Mouse (Mus musculus) heart, adult 9 months (tissue): ENCODE measurements around the gene Smg1.

Experiments used
- DNase-seq, 2 experiments: peaks; one replicate each; pipeline ENCODE4 v3.0.0; 2022; ENCODE audit warnings: low spot score in 2 of 2

Gene Smg1

GRCm38 (mm10) chr7:118243453-118244385, at the start of gene Smg1:
Smg1 (minus strand) TSS chr7:118243670.
- peak; percentile 99 for DNase-seq

DNA sequence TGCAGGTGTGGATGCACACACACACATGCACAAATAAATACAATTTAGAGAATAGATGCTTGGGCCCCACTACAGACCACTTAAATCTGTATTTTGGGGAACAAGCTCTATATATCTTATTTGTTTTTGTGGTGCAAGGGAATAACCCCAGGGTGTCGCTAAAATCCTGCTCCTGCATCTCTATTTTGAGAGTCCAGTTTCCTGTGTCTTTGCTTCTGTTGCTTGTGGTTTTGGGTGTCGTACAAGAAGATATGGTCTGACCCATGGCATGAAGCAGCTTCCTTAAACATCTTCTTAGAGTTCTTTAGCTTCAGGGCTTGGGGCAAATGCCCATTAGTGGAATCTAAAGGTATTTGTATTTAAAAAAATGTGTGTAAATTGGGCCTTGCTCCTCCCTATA, 39.7 kb upstream of the Smg1 start:
- peak in 1 of 2 experiments; percentile 53 for DNase-seq

- DNase-seq: no peak
Observed at GRCm38 (mm10) chr7:118282543-118282942, 39.1 kb upstream of the Smg1 start.

DNA sequence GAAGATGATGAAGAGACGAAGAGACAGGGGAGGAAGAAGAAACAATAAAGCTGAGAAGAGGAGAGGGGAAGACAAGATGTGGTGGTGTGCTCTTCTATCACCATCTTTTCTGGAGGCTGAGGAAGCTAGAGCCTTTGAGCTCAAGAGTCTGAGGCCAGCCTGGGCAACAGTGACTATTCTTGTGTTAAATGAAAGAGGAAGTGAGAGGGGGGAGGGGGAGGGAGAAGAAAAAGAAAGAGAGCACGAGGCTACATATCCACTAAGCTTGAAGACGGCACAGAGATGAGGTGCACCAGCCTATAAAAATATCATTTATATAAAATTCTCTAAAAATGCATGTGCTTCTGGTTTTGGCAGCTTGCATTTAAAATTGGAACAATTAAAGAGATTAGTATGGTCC, 36.1 kb upstream of the Smg1 start:
- DNase-seq: no peak

DNA sequence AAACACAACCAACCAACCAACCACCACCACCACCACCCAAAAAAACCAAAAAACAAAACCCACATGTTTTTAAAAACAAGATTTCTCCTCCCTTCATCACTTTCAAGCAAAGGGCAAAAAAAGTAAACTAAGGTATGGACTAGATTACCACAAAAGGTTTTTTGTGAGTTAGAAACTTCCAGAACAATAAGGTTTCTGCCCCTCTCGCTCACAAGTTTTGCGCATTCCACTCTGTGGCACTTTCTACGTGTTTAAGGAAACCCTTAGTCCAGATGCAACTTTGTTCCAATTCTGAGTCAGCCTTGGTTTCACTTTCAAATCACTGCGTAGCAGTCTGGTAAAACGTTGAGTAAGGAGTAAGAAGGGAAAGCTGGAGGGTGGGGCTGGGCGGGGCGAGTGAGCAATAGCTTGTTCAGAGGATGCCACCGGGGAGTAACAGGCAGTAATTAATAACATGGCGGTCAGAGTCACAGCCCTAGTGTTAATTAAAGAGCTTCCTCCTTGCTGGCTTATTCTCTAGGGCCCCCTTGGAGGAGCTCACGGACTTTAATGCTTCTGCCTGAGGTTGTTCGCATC, 34.0 kb upstream of the Smg1 start:
- peak; percentile 75 to 80 for DNase-seq

GRCm38 (mm10) chr7:118276684-118277334, 33.3 kb upstream of the Smg1 start:
- DNase-seq: no peak

DNA sequence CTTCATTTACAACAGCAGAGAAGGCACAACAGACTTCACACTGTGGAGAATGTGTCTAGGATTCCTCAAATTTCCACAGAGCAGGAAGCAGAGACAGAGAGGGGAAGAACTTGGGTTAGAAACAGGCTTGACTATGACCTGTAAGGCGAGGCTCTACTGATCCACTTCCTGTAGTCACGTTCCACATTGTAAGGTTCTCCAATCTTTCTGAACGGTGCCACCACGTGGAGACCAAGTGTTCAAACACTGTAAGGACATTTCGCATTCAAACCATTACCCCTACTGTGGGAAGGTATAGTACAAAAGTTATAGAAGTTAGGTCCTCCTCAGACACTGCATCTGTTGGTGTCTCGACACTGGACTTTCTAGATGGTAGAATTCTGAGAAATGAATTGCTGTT, 31.8 kb upstream of the Smg1 start:
- no peak for DNase-seq

- DNase-seq: no peak
Observed at GRCm38 (mm10) chr7:118274851-118275250, 31.4 kb upstream of the Smg1 start.

DNA sequence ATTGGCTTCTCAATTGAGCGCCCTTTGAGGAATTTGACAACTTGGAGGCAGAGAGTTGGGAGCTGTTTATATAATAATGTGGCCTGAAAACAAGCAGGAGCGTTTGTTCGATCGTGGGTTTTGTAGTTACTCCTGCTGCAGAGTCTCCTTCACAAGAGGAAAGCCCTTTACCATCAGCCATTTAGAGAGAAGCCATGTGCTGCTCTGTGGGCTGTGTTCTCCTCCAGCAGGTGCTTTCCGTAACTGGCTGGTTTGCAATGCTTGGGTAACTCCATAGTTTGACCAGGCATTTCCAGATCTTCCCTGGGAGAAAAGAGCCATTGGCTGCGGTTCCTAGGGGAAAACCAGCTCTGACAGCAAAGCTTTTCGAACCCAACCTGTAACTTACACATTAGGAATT, 30.7 kb upstream of the Smg1 start:
- DNase-seq: no peak

DNA sequence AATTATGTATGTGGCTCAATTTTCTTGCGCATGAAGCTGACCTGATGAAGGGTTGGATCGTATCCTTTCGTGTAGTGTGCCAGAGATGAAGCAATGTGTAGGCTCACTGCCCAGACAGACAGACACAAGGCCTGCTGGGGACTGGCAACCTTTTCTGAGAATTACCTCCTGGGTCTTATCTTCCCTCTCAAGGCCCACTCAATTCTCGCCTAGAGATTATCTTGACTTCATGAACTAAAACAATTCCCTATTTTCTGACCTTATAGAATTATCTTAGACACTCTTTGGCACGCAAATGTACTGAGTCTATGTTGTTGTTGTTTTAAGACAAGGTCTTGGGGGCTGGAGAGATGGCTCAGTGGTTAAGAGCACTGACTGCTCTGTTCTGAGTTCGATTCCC, 22.6 kb upstream of the Smg1 start:
- DNase-seq: peak; percentile 51 to 80

DNA sequence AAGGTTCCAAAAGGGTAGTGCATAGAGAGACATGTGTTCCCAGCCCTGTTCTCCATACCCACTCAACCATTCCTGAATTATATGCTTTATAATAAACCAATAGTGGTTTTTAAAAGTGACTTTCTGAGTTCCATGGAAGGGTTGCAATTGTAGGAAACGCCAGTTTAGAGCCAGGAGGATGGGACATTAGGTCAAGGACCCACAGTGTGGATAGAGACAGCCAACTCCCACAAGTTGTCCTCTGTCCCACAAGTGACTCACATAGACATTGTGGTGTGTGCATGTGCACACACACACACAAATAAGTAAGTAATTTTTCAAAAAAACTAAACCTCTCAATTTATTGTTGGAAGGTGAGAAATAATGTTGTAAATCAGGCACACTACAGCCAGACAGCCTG, 20.1 kb upstream of the Smg1 start:
- no peak for DNase-seq

GRCm38 (mm10) chr7:118262409-118262808, 18.9 kb upstream of the Smg1 start:
- no peak for DNase-seq

DNA sequence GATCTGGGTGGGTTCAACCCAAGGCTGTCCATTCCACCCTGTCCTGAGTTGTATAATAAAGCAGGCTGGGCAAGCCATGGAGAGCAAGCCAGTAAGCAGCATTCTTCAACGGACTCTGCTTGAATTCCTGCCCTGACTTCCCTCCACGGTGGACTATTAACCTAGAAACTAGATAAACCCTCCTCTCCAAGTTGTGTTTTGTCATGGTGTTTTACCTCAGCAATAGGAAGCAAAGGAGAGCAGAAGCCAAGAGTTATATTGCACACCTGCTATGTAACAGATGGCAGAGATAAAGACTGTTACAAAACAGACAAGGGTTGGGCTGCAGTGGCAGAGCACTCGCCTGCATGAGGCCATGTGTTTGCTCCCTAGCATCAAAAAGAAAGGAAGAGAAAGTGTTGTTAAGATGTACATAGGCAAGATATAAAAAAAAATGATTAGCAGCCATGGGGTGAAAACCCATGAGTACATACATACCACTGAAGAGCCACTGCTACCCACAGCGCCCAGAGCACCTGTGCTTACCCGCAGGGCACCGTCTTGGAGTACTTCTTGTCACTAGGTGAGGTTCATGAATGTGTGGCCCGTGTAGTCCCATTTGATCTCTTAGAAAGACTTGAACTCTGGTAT, 16.3 kb upstream of the Smg1 start:
- DNase-seq: no peak

DNA sequence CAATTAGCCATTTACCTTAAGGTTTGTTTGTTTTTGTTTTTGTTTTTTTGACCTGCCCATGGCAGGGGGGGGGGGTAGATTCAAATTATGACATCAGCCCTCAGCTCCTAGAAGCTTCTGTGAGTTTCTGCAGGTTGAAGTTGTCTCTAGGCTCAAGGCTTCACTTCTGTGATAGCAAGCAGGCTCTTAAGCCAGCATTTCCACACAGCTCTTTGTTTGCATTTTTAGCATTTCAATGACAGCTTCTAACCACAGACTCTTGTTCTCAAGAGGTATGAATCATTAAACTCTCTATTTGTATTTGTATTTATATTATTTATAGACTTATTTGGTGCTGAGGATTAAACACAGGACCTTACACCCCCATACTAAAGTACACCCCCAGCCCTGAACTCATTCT, 15.0 kb upstream of the Smg1 start:
- no peak for DNase-seq

- DNase-seq: no peak
Observed at GRCm38 (mm10) chr7:118256740-118257139, 13.3 kb upstream of the Smg1 start.

DNA sequence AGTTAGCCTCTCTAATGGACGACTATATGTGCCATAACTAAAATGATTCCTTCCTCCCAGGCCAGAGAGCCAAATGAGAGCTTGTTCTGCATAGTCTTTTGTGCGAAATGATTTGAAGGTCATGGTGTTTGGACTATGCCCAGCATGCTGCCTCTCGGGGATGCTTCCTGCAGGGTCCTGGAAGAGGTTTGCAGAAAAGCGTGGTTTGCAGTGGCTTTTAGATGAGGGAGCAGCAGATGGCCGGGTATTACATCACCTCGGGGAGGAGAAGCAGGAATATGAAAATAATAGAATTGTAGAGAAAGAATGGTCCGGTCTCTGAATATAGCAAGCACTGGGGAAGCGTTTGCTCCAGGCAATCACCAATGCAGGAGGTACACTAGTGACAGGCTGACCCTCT, 11.0 kb upstream of the Smg1 start:
- DNase-seq: peak in 1 of 2 experiments; percentile 49

DNA sequence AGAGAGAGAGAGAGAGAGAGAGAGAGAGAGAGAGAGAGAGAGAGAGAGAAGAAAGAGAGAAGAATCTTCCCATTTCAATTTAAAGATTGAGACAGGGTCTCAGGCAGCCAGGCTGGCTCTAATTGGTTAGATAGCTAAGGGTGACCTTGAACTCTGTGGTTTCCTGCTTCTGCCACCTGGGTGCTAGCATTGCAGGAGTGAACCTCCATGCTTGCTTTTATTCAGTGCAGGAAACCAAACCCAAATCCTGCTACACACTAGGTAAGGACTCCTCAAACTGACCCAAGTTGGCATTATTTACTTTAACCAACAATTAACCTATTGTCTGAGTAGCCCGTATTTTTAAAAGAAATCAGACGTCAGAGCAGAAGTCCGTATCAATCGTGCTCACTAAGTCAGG, 10.5 kb upstream of the Smg1 start:
- no peak for DNase-seq

DNA sequence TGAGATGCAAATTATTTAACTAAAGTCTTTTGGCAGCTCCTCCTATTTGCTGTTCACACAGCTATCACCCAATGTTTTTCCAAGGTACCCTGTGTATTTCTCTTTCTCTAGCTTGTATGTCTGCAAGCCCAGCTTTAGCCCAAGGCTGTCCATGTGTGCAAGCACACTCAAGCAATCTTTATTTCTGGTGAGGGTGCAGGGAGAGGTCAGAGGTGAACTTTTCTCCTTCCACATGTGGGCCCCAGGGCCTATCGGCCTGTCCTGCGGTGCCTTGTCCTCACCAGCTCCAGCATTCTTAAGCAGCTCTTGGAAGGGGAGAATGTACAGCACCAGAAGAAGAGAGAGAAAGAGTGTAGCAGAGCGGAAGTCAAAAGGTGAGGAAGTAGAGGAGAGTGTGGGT, 9.5 kb upstream of the Smg1 start:
- DNase-seq: no peak

DNA sequence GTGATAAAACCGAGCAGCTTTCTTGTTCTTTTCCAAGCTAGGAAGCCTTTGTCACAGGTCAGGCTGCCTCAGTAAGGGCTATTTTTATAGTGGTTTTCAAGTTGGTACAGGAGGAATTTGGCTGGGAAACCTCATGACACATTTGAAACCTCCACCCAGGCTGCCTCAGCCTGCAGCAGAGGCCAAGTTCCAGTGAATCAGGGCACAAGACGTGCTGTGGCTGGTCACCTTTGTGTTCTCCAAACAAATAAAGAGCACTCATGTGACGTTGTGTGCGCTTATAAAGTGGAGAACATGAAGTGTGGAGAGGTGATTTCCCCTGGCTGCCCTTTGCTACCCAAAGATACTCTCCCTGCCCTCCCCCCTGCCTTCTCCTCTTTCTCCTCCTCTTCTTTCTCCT, 8.9 kb upstream of the Smg1 start:
- DNase-seq: peak; percentile 84

DNA sequence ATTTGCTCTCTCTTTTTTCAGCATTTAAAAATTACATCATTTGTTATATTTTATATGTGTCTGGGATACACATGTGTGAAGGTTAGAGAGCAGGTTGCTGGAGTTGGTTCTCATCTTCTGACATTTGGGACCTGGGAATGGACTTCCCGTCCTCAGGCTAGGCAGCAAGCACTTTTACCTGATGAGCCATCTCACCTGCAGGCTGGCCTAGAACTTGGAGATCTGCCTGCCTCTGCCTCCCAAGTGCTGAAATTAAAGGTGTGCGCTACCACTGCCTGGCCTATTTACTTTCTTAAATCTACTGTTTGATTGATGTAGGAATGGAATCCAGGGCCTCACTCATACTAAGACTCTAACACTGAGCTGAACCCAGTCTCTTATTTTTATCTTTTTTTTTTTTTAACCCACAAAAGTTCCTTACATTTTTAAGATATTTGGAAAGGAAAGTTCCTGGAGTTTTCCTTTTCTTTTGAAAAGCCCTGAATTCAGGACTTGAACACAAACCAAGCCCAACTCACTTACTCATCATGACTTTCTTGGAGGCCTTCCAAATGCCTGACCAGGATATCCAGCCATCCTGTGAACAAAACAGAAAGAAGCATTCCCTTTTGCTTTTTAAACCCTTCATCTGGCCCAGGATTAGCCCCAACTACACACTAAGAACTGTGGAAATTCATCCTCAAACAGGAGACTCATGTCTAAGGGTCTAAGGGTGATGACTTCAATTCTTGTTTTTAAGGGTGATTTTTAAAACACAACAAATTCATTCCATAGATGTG, 8.1 kb upstream of the Smg1 start:
- peak; percentile 30 to 64 for DNase-seq

DNA sequence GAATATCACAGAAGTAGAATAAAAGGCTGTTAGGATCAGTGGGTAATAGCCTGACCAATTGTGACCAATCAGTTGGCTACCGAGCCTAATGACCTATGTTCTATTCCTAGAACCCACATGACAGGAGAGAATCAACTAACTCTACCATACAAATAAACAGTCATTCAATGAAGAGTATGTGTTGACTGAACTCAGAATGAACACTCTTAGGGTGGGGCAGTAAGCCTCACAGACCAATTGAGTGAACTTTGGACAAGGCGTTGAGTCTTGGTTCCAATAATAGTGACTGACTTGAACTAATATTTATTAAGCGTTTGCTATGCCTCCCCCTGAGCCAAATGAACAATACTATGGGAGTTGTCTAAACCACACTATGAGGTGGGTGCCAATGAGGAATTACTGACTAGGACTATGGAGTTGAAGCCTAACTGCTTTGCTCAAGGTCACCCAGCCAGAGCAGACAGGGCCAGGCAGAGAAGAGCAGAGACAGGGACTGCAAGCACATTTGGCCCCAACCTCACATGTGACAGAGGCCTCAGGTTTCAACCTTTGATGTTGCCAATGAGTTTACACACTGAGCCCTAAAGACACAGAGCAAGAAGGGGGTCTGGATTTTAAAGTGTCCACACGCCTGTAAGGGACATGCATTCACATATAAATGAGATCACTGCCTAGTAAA, 7.2 kb upstream of the Smg1 start:
- peak in 1 of 2 experiments; percentile 26 for DNase-seq
